Mouse (Mus musculus) myocyte (in vitro differentiated cells): ENCODE measurements around the gene Adgre4.

Source experiments
- CEBPB ChIP-seq: IDR thresholded peaks from 2 replicates; pipeline ENCODE4 v1.6.1; 2011; ENCODE audit warnings: mild to moderate bottlenecking, moderate library complexity; ENCODE audit not compliant: poor library complexity, insufficient read depth, severe bottlenecking
- E2F4 ChIP-seq: IDR thresholded peaks from one replicate; pipeline ENCODE4 v1.6.1; 2011; ENCODE audit warnings: mild to moderate bottlenecking, control low read depth, moderate library complexity; ENCODE audit not compliant: insufficient read depth
- MAX ChIP-seq: IDR thresholded peaks from one replicate; pipeline ENCODE4 v1.6.1; 2011; ENCODE audit warnings: low read depth, mild to moderate bottlenecking, control low read depth
- MYOD1 ChIP-seq, 3 experiments: IDR thresholded peaks; one replicate each; pipeline ENCODE4 v1.6.1; 2011; ENCODE audit warnings: control low read depth in 2 of 3, low read depth in 2 of 3, mild to moderate bottlenecking in 2 of 3, moderate library complexity in 1 of 3; ENCODE audit not compliant: insufficient read length in 2 of 3, control insufficient read depth in 1 of 3
- POLR2A ChIP-seq: IDR thresholded peaks from one replicate; pipeline ENCODE4 v1.6.1; 2011; ENCODE audit warnings: low read depth, mild to moderate bottlenecking, control low read depth, moderate library complexity; ENCODE audit not compliant: insufficient read length
- POLR2AphosphoS2 ChIP-seq: IDR thresholded peaks from one replicate; pipeline ENCODE4 v1.6.1; 2011; ENCODE audit warnings: low read depth, control low read depth; ENCODE audit not compliant: insufficient read length
- REST ChIP-seq: IDR thresholded peaks from one replicate; pipeline ENCODE4 v1.6.1; 2011; ENCODE audit warnings: mild to moderate bottlenecking, control low read depth, moderate library complexity; ENCODE audit not compliant: insufficient read depth, insufficient read length
- TCF12 ChIP-seq: IDR thresholded peaks from one replicate; pipeline ENCODE4 v1.6.1; 2011; ENCODE audit warnings: mild to moderate bottlenecking, control low read depth; ENCODE audit not compliant: poor library complexity, insufficient read depth, severe bottlenecking
- USF1 ChIP-seq: IDR thresholded peaks from one replicate; pipeline ENCODE4 v1.6.1; 2011; ENCODE audit warnings: low read depth, mild to moderate bottlenecking, control low read depth, moderate library complexity

- TF ChIP-seq POLR2AphosphoS2 = no peak
- no peak for TF ChIP-seq POLR2A
- no peak for TF ChIP-seq MYOD1 (IDR thresholded peaks at IDR 0.05; ENCODE audit: control insufficient read depth in 1 of 3, insufficient read length in 2 of 3, low read depth in 2 of 3)
- TF ChIP-seq TCF12 = no peak
- TF ChIP-seq REST = no peak
- TF ChIP-seq MAX = no peak
- TF ChIP-seq E2F4 = no peak
- TF ChIP-seq USF1 = no peak
- no peak for TF ChIP-seq CEBPB
Observed at GRCm38 (mm10) chr17:55749786-55750185, at the start of gene Adgre4.
